Mouse (Mus musculus) forebrain, postnatal 0 days (tissue): Measurements from ENCODE around the gene Numb. TPM values are rescaled to one million over a fixed set of nuclear protein-coding genes. Genes with fewer than 3 reads are reported as not detected.
A peak's percentile ranks its signal among the peaks of the same experiment; 100 is the strongest.

ENCODE experiments used
- ATAC-seq: fragments of 200-750 bp; cut with Nextera tagmentation; 2 replicates; pipeline ENCODE4 v1.8.0; 2017; ENCODE audit warnings: mild to moderate bottlenecking, moderate library complexity
- DNase-seq: peaks from one replicate; pipeline ENCODE4 v3.0.0-alpha.2; 2015
- H3K27ac ChIP-seq: fragments of 300-500 bp; sonication (generic); 2 replicates; pipeline ENCODE4 v1.5.1; 2014; ENCODE audit warnings: low read depth, mild to moderate bottlenecking, antibody characterized with exemption, low read length, moderate library complexity, mixed read lengths
- H3K27me3 ChIP-seq: fragments of 300-500 bp; sonication (generic); 2 replicates; pipeline ENCODE4 v1.6.1; 2014; ENCODE audit warnings: mild to moderate bottlenecking, low read length, mixed read lengths; ENCODE audit not compliant: insufficient read depth
- H3K36me3 ChIP-seq: fragments of 300-500 bp; sonication (generic); 2 replicates; pipeline ENCODE4 v1.6.1; 2014; ENCODE audit warnings: mild to moderate bottlenecking, moderate library complexity; ENCODE audit not compliant: insufficient read depth
- H3K4me1 ChIP-seq: fragments of 300-500 bp; sonication (generic); 2 replicates; pipeline ENCODE4 v1.6.1; 2014; ENCODE audit warnings: antibody characterized with exemption; ENCODE audit not compliant: insufficient read depth
- H3K4me2 ChIP-seq: fragments of 300-500 bp; sonication (generic); 2 replicates; pipeline ENCODE4 v1.6.1; 2014; ENCODE audit warnings: low read depth, mild to moderate bottlenecking, moderate library complexity
- H3K4me3 ChIP-seq: fragments of 300-500 bp; sonication (generic); 2 replicates; pipeline ENCODE4 v1.5.1; 2014; ENCODE audit warnings: low read depth, low read length, mixed read lengths
- H3K9ac ChIP-seq: fragments of 300-500 bp; sonication (generic); 2 replicates; pipeline ENCODE4 v1.6.1; 2014; ENCODE audit warnings: mild to moderate bottlenecking
- H3K9me3 ChIP-seq: fragments of 300-500 bp; sonication (generic); 2 replicates; pipeline ENCODE4 v1.6.1; 2016; ENCODE audit warnings: low read length
- CTCF ChIP-seq: sonication (generic); IDR thresholded peaks from 2 replicates; pipeline ENCODE4 v1.5.1; 2016; ENCODE audit warnings: antibody characterized with exemption, control low read depth, low read depth
- WGBS: fragments of 180-500 bp; shearing (Covaris S2); extraction: QIAGEN DNeasy Blood & Tissue Kit; methylation state at CpG from one replicate; pipeline ENCODE4 v1.1.7; 2014; 5-methylcytosine and 5-hydroxymethylcytosine counted together
- polyA plus RNA-seq: library from polyadenylated mRNA; unstranded; fragments of >200 nt; fragmentation: Nextera tagmentation; extraction: Ambion mirVana; gene quantifications from 2 replicates; pipeline ENCODE4 v1.2.1, GENCODE M21; 2015
- total RNA-seq: library from RNA; depleted of rRNA; stranded (reverse); fragments of >200 nt; gene quantifications from 2 replicates; pipeline ENCODE4 v1.2.3, GENCODE M21; 2014

The Numb gene
- total and polyA plus RNA-seq, 2 experiments from 2014 or later = 9.0 to 12.4 TPM

- no peak overlapping the region for H3K9ac ChIP-seq
- no peaks in the 10 kb centered on the region for H3K27me3 ChIP-seq
- no peaks in the 10 kb centered on the region for H3K36me3 ChIP-seq
- H3K4me1 ChIP-seq = no peaks in the 10 kb centered on the region
- ATAC-seq (no peak), DNase-seq (no peak)
- H3K4me3 ChIP-seq = no peak overlapping the region
- no peak overlapping the region for H3K4me2 ChIP-seq
- TF ChIP-seq CTCF = no peak
- H3K9me3 ChIP-seq = no peaks in the 10 kb centered on the region
- H3K27ac ChIP-seq = no peak overlapping the region
- WGBS = 80% methylated on average over 3 of the region's 3 CpGs
These were observed 91.3 kb downstream of the Numb start for GRCm38 (mm10) chr12:83830424-83830823.

- ATAC-seq = no peak
- WGBS = 81% methylated on average over 1 of the region's 1 CpGs
- H3K4me2 ChIP-seq = no peak overlapping the region
These were observed 105.1 kb downstream of the Numb start for GRCm38 (mm10) chr12:83816616-83817015.

DNA sequence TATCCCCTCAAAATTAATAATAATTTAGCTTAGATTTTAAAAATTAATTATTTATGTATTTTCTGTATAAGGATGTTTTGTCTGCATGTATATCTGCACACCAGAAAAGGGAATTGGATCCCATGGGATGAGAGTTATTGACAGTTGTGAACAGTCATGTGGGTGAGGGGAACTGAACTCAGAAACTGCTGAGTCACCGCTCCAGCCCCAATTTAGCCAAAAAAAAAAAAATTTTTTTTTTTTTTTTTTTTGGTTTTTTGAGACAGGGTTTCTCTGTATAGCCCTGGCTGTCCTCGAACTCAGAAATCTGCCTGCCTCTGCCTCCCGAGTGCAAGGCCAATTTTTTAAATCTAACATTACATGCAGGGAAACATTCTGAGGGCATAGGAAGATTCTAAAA lies 109.8 kb downstream of the Numb start:
- 95% methylated on average over 3 of the region's 3 CpGs for WGBS

More at GRCm38 (mm10) chr12:83816616-83817015, 105.1 kb downstream of the Numb start:
- H3K27me3 ChIP-seq = no peaks in the 10 kb centered on the region
- TF ChIP-seq CTCF = no peak
- no peaks in the 10 kb centered on the region for H3K9me3 ChIP-seq
- H3K4me3 ChIP-seq = no peak overlapping the region
- no peak for DNase-seq
- no peaks in the 10 kb centered on the region for H3K4me1 ChIP-seq
- no peak overlapping the region for H3K9ac ChIP-seq
- no peak overlapping the region for H3K27ac ChIP-seq
- H3K36me3 ChIP-seq = no peaks in the 10 kb centered on the region

GRCm38 (mm10) chr12:83803641-83804040 lies 118.1 kb downstream of the Numb start:
- no peak overlapping the region for H3K27ac ChIP-seq
- DNase-seq = no peak
- H3K27me3 ChIP-seq = no peaks in the 10 kb centered on the region
- H3K4me2 ChIP-seq = no peak overlapping the region
- no peaks in the 10 kb centered on the region for H3K4me1 ChIP-seq
- no peak overlapping the region for H3K4me3 ChIP-seq
- WGBS = 90% methylated on average over 7 of the region's 7 CpGs
- H3K9me3 ChIP-seq = peaks cover 6% of the 10 kb centered on the region
- no peak overlapping the region for H3K9ac ChIP-seq
- no peak for TF ChIP-seq CTCF
- H3K36me3 ChIP-seq = peaks cover 44% of the 10 kb centered on the region
- no peak for ATAC-seq

More for the DNA sequence above, 109.8 kb downstream of the Numb start:
- Histone ChIP-seq H3K27me3 (no peaks in the 10 kb centered on the region), H3K4me1 (no peaks in the 10 kb centered on the region), H3K9me3 (no peaks in the 10 kb centered on the region), H3K27ac (no peak overlapping the region), H3K36me3 (peaks cover 4% of the 10 kb centered on the region; the same call in 1 of the 2 replicates), H3K4me2 (no peak overlapping the region), H3K9ac (no peak overlapping the region), H3K4me3 (no peak overlapping the region)
- ATAC-seq (no peak), DNase-seq (no peak)
- TF ChIP-seq CTCF = no peak

- 45% methylated on average over 9 of the region's 9 CpGs for WGBS
- Histone ChIP-seq H3K36me3 (peaks cover 35% of the 10 kb centered on the region), H3K9me3 (peaks cover 5% of the 10 kb centered on the region), H3K4me1 (no peaks in the 10 kb centered on the region), H3K9ac (no peak overlapping the region), H3K27me3 (no peaks in the 10 kb centered on the region), H3K27ac (no peak overlapping the region), H3K4me3 (no peak overlapping the region), H3K4me2 (no peak overlapping the region)
- TF ChIP-seq CTCF = peak; percentile 73
- DNase-seq (peak; percentile 64), ATAC-seq (peak; percentile 76)
These were observed 120.8 kb downstream of the Numb start for GRCm38 (mm10) chr12:83800943-83801342.

GRCm38 (mm10) chr12:83798313-83798712 lies 123.4 kb downstream of the Numb start:
- no peak for DNase-seq
- 95% methylated on average over 5 of the region's 5 CpGs for WGBS
- Histone ChIP-seq H3K9me3 (no peaks in the 10 kb centered on the region), H3K4me1 (no peaks in the 10 kb centered on the region), H3K36me3 (peaks cover 32% of the 10 kb centered on the region), H3K9ac (no peak overlapping the region), H3K4me3 (no peak overlapping the region), H3K27ac (no peak overlapping the region), H3K4me2 (no peak overlapping the region), H3K27me3 (no peaks in the 10 kb centered on the region)
- ATAC-seq = no peak
- no peak for TF ChIP-seq CTCF

GRCm38 (mm10) chr12:83795586-83795985 lies 126.1 kb downstream of the Numb start:
- TF ChIP-seq CTCF = no peak
- H3K27ac ChIP-seq = no peak overlapping the region
- H3K4me1 ChIP-seq = no peaks in the 10 kb centered on the region
- no peak overlapping the region for H3K4me3 ChIP-seq
- no peaks in the 10 kb centered on the region for H3K9me3 ChIP-seq
- ATAC-seq (no peak), DNase-seq (no peak)
- peaks cover 30% of the 10 kb centered on the region for H3K36me3 ChIP-seq
- no peak overlapping the region for H3K4me2 ChIP-seq
- H3K9ac ChIP-seq = no peak overlapping the region
- 94% methylated on average over 7 of the region's 7 CpGs for WGBS
- no peaks in the 10 kb centered on the region for H3K27me3 ChIP-seq

- WGBS = 65% methylated on average over 2 of the region's 2 CpGs
- DNase-seq = no peak
- H3K36me3 ChIP-seq = peaks cover 26% of the 10 kb centered on the region
- no peak for ATAC-seq
- no peak overlapping the region for H3K27ac ChIP-seq
- H3K9ac ChIP-seq = no peak overlapping the region
- no peaks in the 10 kb centered on the region for H3K4me1 ChIP-seq
- H3K4me3 ChIP-seq = no peak overlapping the region
- no peak for TF ChIP-seq CTCF
- H3K9me3 ChIP-seq = no peaks in the 10 kb centered on the region
- no peak overlapping the region for H3K4me2 ChIP-seq
- H3K27me3 ChIP-seq = no peaks in the 10 kb centered on the region
These were observed 126.7 kb downstream of the Numb start for GRCm38 (mm10) chr12:83795051-83795450.
